Comparison of ENCODE assay signal across 16 mouse cellular contexts in the genomic region with DNA sequence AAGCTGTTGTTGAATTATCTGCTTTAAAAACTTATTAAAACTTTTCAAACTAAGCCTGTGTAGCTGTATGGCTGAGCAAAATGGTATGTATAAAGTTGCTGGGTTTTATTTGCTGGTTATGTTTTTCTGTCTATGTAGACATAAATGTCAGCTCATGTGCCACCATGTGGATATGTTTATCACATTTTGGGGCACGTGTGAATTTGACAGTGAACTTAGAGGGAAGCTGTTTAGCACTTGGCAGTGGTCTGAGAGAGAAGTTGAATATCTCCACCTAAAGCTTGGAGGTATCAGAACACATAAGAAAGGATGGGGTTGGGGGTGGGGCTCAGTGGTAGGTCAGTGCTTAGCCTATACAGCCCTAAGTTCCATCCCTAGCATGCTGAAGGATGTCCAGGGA.
A peak's percentile ranks its signal among the peaks of the same experiment; 100 is the strongest.
DNase-seq lines count a peak whose midpoint lies in the region; TF ChIP-seq lines count a peak whose summit lies in the region.
"Had no signal": no experiment of that assay in that cellular context is flagged by ENCODE, and none has a peak within 500 bp of the region (broad histone marks: within the 10 kb centered on the region; RNA-seq: fewer than 3 reads in every experiment).

No protein-coding gene starts in this region.

- no peak for TF ChIP-seq POLR2A in MEL (IDR thresholded peaks at IDR 0.05; ENCODE audit: control insufficient read depth in 1 of 2, insufficient read depth in 1 of 2, low read depth in 1 of 2, low read length in 2 of 2, poor library complexity in 1 of 2)

- H3K9ac ChIP-seq in MEL (ENCODE audit: control insufficient read depth, low read depth, low read length, poor library complexity, severe bottlenecking), result no peak overlapping the region

- H3K4me1 ChIP-seq in MEL (ENCODE audit: control insufficient read depth in 1 of 2, insufficient read depth in 2 of 2, low read length in 2 of 2), result peaks cover 17 to 28% of the 10 kb centered on the region in 2 experiments

- H3K9me3 ChIP-seq in MEL (replicated peaks; ENCODE audit: insufficient read depth, low read length), result no peaks in the 10 kb centered on the region

- H3K27me3 ChIP-seq in MEL (ENCODE audit: control insufficient read depth in 1 of 2, insufficient read depth in 2 of 2, low read length in 2 of 2), result no peaks in the 10 kb centered on the region
- H3K27me3 ChIP-seq: CH12.LX, Patski had no signal

- no peaks in the 10 kb centered on the region; the same call in 1 of the 2 replicates for H3K79me2 ChIP-seq in MEL (ENCODE audit: control insufficient read depth, insufficient read depth, low read length, poor library complexity)

- no peak for TF ChIP-seq RAD21 in MEL (IDR thresholded peaks at IDR 0.05; ENCODE audit: low read depth, low read length)

- H3K27ac ChIP-seq in MEL (ENCODE audit: control insufficient read depth, low read depth, low read length), result no peak overlapping the region

- TF ChIP-seq EP300 in MEL (IDR thresholded peaks at IDR 0.05; ENCODE audit: low read depth in 1 of 2, low read length in 2 of 2), result no peak

- TF ChIP-seq CTCF in MEL (IDR thresholded peaks at IDR 0.05 in 2 of 3, conservative IDR thresholded peaks at IDR 0.05 in 1 of 3; ENCODE audit: control insufficient read depth in 1 of 3, insufficient read depth in 1 of 3, low read depth in 2 of 3, low read length in 3 of 3, poor library complexity in 1 of 3, severe bottlenecking in 1 of 3), result no peak

- no peak overlapping the region for H3K4me3 ChIP-seq in MEL (ENCODE audit: control insufficient read depth in 1 of 2, insufficient read depth in 1 of 2, low read depth in 2 of 2, low read length in 2 of 2)

- peaks cover 0 to 33% of the 10 kb centered on the region in 2 experiments; a peak in 2 of 4 replicates for H3K36me3 ChIP-seq in MEL (ENCODE audit: control insufficient read depth in 1 of 2, insufficient read depth in 2 of 2, low read length in 2 of 2)

- no peak for DNase-seq in MEL (ENCODE audit: low read depth, low spot score)
- DNase-seq in heart, adult 8-10 months (ENCODE audit: low spot score), result no peak
- DNase-seq: adrenal gland, adult 2 months; adrenal gland, adult 8-10 months; adrenal gland, postnatal 10 days; adrenal gland, postnatal 14 days; adrenal gland, postnatal 25 days; adrenal gland, postnatal 36 days; B cell, adult 2 months; cerebellum, adult 11 months; cerebellum, adult 11-12 months; cerebellum, adult 18-20 months; cerebellum, adult 2 months; cerebellum, adult 8-10 months had no signal

TF ChIP-seq in MEL, 35 proteins besides CTCF, POLR2A, EP300 and RAD21:
- TF ChIP-seq ZC3H11A (IDR thresholded peaks at IDR 0.05; ENCODE audit: low read depth, low read length), result no peak
- TF ChIP-seq MYC (IDR thresholded peaks at IDR 0.05; ENCODE audit: low read depth, low read length), result 0 out of 2 replicates have a peak, but pooled peaks have one; percentile 47
- peak; percentile 82 for TF ChIP-seq MAX (IDR thresholded peaks at IDR 0.05; ENCODE audit: low read length)
- no peak for TF ChIP-seq ZMIZ1 (IDR thresholded peaks at IDR 0.05; ENCODE audit: low read depth, low read length)
- no peak for TF ChIP-seq ETS1 (IDR thresholded peaks at IDR 0.05; ENCODE audit: low read depth, low read length)
- no peak for TF ChIP-seq POLR2AphosphoS5 (IDR thresholded peaks at IDR 0.05; ENCODE audit: borderline replicate concordance, low read depth, low read length)
- TF ChIP-seq MXI1 (IDR thresholded peaks at IDR 0.05; ENCODE audit: low read depth, low read length), result peak; percentile 97
- TF ChIP-seq E2F4 (IDR thresholded peaks at IDR 0.05; ENCODE audit: borderline replicate concordance, low read depth, low read length), result no peak
- peak; percentile 73 for TF ChIP-seq BHLHE40 (IDR thresholded peaks at IDR 0.05; ENCODE audit: borderline replicate concordance, low read depth, low read length)
- TF ChIP-seq HCFC1 (IDR thresholded peaks at IDR 0.05; ENCODE audit: low read depth, low read length), result no peak
- TF ChIP-seq ELF1 (IDR thresholded peaks at IDR 0.05; ENCODE audit: low read depth, low read length), result no peak
- peak; percentile 79 for TF ChIP-seq SIN3A (IDR thresholded peaks at IDR 0.05; ENCODE audit: low read length)
- TF ChIP-seq GATA1 (IDR thresholded peaks at IDR 0.05; ENCODE audit: low read depth, low read length), result no peak
- peak; percentile 22; the same call in 1 of the 2 replicates for TF ChIP-seq USF1 (IDR thresholded peaks at IDR 0.05; ENCODE audit: low read depth, low read length)
